Mouse (Mus musculus): ENCODE data around the gene Tmem253.

DNA sequence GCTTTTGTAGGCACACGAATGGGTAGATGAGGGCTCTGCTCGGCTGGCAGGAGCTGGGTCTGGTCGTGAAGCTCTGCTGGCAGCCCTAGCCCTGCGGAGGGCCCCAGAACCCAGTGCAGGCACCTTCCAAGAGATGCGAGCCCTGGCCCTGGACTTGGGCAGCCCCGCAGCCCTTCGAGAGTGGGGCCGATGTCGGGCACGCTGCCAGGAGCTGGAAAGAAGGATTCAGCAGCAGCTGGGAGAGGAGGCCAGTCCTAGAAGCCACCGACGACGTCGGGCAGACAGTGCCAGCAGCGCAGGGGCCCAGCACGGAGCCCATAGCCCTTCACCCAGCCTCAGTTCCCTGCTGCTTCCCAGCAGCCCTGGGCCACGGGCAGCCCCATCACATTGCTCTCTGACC is 18.6 kb upstream of the Tmem253 start:
- no peak for TF ChIP-seq POLR2A (IDR thresholded peaks at IDR 0.05; ENCODE audit: borderline replicate concordance, extremely low read depth, insufficient read depth, insufficient read length, poor library complexity, severe bottlenecking)
- no peak for TF ChIP-seq CTCF (IDR thresholded peaks at IDR 0.05; ENCODE audit: borderline replicate concordance, extremely low read depth, insufficient read depth, insufficient read length)

All from brain, embryonic 14.5 days (tissue).